Mouse (Mus musculus) kidney, adult 2 months (tissue): ENCODE measurements around the gene Nob1. TPM values are rescaled to one million over a fixed set of nuclear protein-coding genes. Genes with fewer than 3 reads are reported as not detected.

Source experiments
- DNase-seq: peaks from one replicate; pipeline ENCODE4 v3.0.0; 2021
- H3K27ac ChIP-seq: fragments of 200-500 bp; 2 replicates; pipeline ENCODE4 v1.5.1; 2012; ENCODE audit warnings: low read depth, low read length, control low read depth, inconsistent platforms; ENCODE audit not compliant: insufficient read depth
- H3K27me3 ChIP-seq: fragments of 200-500 bp; replicated peaks from 2 replicates; pipeline ENCODE4 v1.6.1; 2012; ENCODE audit warnings: mild to moderate bottlenecking, moderate library complexity, low read length, inconsistent platforms; ENCODE audit not compliant: control insufficient read depth, insufficient read depth
- H3K36me3 ChIP-seq: fragments of 200-500 bp; 2 replicates; pipeline ENCODE4 v1.6.1; 2012; ENCODE audit warnings: mild to moderate bottlenecking, moderate library complexity, low read length, inconsistent platforms; ENCODE audit not compliant: control insufficient read depth, insufficient read depth
- H3K4me1 ChIP-seq: fragments of 200-500 bp; 2 replicates; pipeline ENCODE4 v1.6.1; 2011; ENCODE audit warnings: low read length; ENCODE audit not compliant: control insufficient read depth, insufficient read depth
- H3K4me3 ChIP-seq: fragments of 200-500 bp; 2 replicates; pipeline ENCODE4 v1.5.1; 2011; ENCODE audit warnings: mild to moderate bottlenecking, low read depth, low read length, control low read depth; ENCODE audit not compliant: insufficient read depth
- CTCF ChIP-seq: fragments of 200-500 bp; conservative IDR thresholded peaks from 2 replicates; pipeline ENCODE4 v1.5.1; 2011; ENCODE audit warnings: low read depth, mild to moderate bottlenecking, control low read depth, low read length, moderate library complexity, mixed read lengths; ENCODE audit not compliant: insufficient read depth, insufficient read length
- POLR2A ChIP-seq: fragments of 200-500 bp; IDR thresholded peaks from one replicate; pipeline ENCODE4 v1.6.1; 2011; ENCODE audit warnings: low read depth, low read length, control low read depth
- WGBS: fragments of 180-500 bp; shearing (Covaris S2); methylation state at CpG from one replicate; pipeline ENCODE4 v1.1.7; 2018; 5-methylcytosine and 5-hydroxymethylcytosine counted together
- polyA plus RNA-seq: library from polyadenylated mRNA; depleted of rRNA; stranded (reverse); fragments of >200 nt; gene quantifications from 2 replicates; pipeline ENCODE4 v1.2.3, GENCODE M21; 2012

Gene Nob1
- polyA plus RNA-seq, 1 experiment, result 25.6 TPM

- Histone ChIP-seq H3K36me3 (peaks cover 3% of the 10 kb centered on the region), H3K27ac (no peak overlapping the region), H3K4me1 (peaks cover 2% of the 10 kb centered on the region; the same call in 1 of the 2 replicates), H3K27me3 (no peaks in the 10 kb centered on the region), H3K4me3 (no peak overlapping the region)
- no peak for DNase-seq
- WGBS, result 86% methylated on average over 8 of the region's 8 CpGs
- no peak for TF ChIP-seq POLR2A
These were observed 12.3 kb downstream of the Nob1 start for GRCm38 (mm10) chr8:107412552-107412951.

GRCm38 (mm10) chr8:107411391-107411790 is 13.5 kb downstream of the Nob1 start:
- Histone ChIP-seq H3K27ac (no peak overlapping the region), H3K4me1 (peaks cover 2% of the 10 kb centered on the region; the same call in 1 of the 2 replicates), H3K27me3 (no peaks in the 10 kb centered on the region), H3K4me3 (no peak overlapping the region), H3K36me3 (peaks cover 3% of the 10 kb centered on the region)
- WGBS, result 47% methylated on average over 4 of the region's 4 CpGs
- TF ChIP-seq CTCF, result peak; percentile 64
- no peak for TF ChIP-seq POLR2A
- DNase-seq, result peak; percentile 58

DNA sequence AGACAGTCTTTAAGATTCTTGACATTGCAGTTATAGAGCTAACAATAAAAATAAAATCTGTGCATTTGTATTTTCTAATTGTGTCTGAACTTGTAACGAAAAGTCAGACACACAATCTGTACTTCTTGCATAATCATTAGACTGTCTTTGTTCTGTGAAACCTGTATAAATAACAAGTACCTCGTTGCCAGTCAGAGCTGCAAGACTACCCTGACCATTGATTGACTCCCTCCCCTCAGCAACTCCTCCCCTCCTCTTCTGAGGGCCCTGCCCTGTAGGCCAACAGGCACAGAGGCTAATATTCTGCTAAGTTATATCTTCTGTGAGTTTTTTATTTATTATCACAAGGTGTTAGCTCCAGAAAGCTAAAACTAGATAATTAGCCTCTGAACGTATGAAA is 18.9 kb downstream of the Nob1 start:
- WGBS, result 59% methylated on average over 3 of the region's 3 CpGs
- peaks cover 8% of the 10 kb centered on the region; the same call in 1 of the 2 replicates for H3K4me1 ChIP-seq
- H3K4me3 ChIP-seq, result no peak overlapping the region
- H3K27ac ChIP-seq, result no peak overlapping the region
- DNase-seq, result no peak
- H3K27me3 ChIP-seq, result no peaks in the 10 kb centered on the region
- no peak for TF ChIP-seq CTCF
- no peak for TF ChIP-seq POLR2A
- H3K36me3 ChIP-seq, result no peaks in the 10 kb centered on the region; the same call in 1 of the 2 replicates

DNA sequence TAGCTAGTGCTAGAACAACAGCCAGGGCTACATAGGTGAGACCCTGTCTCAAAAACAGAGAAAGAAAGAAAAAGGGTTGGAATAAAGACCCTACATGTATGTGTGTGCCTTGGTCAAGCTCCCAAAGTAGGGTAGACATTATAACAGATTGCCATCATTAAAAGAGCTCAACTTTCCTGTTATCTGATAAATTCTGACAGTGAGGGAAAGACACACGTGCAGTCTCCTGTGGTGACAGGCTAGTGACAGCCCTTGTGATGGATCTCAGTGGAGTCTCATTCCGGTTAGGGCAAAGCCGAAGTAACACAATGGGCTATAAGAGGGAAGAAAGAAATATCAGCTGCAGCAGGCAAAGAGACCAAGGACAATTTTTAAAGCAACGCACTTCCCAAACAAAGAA is 20.8 kb downstream of the Nob1 start:
- Histone ChIP-seq H3K36me3 (no peaks in the 10 kb centered on the region), H3K27ac (peak overlapping the region; percentile 71), H3K27me3 (no peaks in the 10 kb centered on the region), H3K4me3 (no peak overlapping the region), H3K4me1 (peaks cover 8% of the 10 kb centered on the region; the same call in 1 of the 2 replicates)
- DNase-seq, result no peak
- TF ChIP-seq POLR2A (no peak), CTCF (no peak)
- WGBS, result 88% methylated on average over 4 of the region's 4 CpGs

- Histone ChIP-seq H3K4me3 (peak within 1 kb of the TSS; percentile 60), H3K27ac (peak within 1 kb of the TSS; percentile 71), H3K4me1 (peaks cover 8% of the 10 kb centered on the region; the same call in 1 of the 2 replicates), H3K27me3 (no peaks in the 10 kb centered on the region), H3K36me3 (no peaks in the 10 kb centered on the region)
- 3% methylated on average over 22 of the region's 22 CpGs for WGBS
- no peak for TF ChIP-seq CTCF
- peak; percentile 41 for TF ChIP-seq POLR2A
- peak; percentile 93 for DNase-seq
These were observed 21.6 kb downstream of the Nob1 start, which contains the start of gene Nqo1 for GRCm38 (mm10) chr8:107403038-107403781. Gene Nqo1, minus strand, starts transcription at chr8:107403206.

GRCm38 (mm10) chr8:107401866-107402265 is 23.0 kb downstream of the Nob1 start:
- Histone ChIP-seq H3K36me3 (no peaks in the 10 kb centered on the region), H3K27me3 (no peaks in the 10 kb centered on the region), H3K27ac (no peak overlapping the region; the same call in 1 of the 2 replicates), H3K4me1 (peaks cover 8% of the 10 kb centered on the region; the same call in 1 of the 2 replicates), H3K4me3 (no peak overlapping the region)
- 70% methylated on average over 5 of the region's 5 CpGs for WGBS
- no peak for DNase-seq
- TF ChIP-seq CTCF, result no peak
- no peak for TF ChIP-seq POLR2A

DNA sequence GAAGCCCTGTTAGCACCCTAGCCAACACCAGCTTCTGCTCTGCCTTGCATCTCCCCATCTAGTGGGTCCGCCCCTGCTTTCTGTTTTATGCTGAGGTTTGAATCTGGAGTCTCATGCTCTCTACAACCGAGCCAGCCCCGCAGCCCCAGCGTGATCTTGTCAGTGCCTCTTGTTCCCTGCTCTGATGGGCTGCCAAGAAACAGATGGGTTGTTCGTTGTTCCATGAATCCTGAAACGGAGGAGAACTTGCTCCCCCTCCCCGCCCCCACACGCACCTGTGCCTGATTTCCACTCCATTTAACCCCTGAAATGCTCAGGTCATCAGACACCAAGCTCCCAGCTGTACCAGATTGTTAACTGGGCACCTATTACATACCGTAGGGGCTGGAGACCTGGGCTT is 25.4 kb downstream of the Nob1 start:
- TF ChIP-seq POLR2A (no peak), CTCF (no peak)
- WGBS, result 25% methylated on average over 9 of the region's 9 CpGs
- Histone ChIP-seq H3K36me3 (no peaks in the 10 kb centered on the region), H3K27ac (no peak overlapping the region), H3K4me1 (peaks cover 11% of the 10 kb centered on the region; the same call in 1 of the 2 replicates), H3K4me3 (no peak overlapping the region), H3K27me3 (no peaks in the 10 kb centered on the region)
- no peak for DNase-seq
